Mouse (Mus musculus) liver, adult 2 months (tissue): ENCODE measurements at regions not wholly inside any gene's neighbourhood (a gene's known extent, or its start where the extent isn't known, plus 50 kb on each side); places are given as distances from the start of the nearest gene placed in this dataset.

Experiments used
- DNase-seq: peaks from one replicate; pipeline ENCODE4 v3.0.0-alpha.2; 2011; ENCODE audit warnings: low read depth, low spot score; ENCODE audit errors: extremely low read depth
- H3K27ac ChIP-seq: fragments of 200-500 bp; replicated peaks from 2 replicates; pipeline ENCODE4 v1.5.1; 2012; ENCODE audit warnings: low read depth, mild to moderate bottlenecking, control low read depth, inconsistent platforms, low read length; ENCODE audit not compliant: insufficient read depth
- H3K27me3 ChIP-seq: fragments of 200-500 bp; 2 replicates; pipeline ENCODE4 v1.6.1; 2012; ENCODE audit warnings: mild to moderate bottlenecking, moderate library complexity, low read length, inconsistent platforms; ENCODE audit not compliant: control insufficient read depth, insufficient read depth
- H3K36me3 ChIP-seq: fragments of 200-500 bp; 2 replicates; pipeline ENCODE4 v1.6.1; 2012; ENCODE audit warnings: low read length, inconsistent platforms; ENCODE audit not compliant: control insufficient read depth, insufficient read depth
- H3K4me1 ChIP-seq: fragments of 200-500 bp; 2 replicates; pipeline ENCODE4 v1.6.1; 2011; ENCODE audit warnings: low read length; ENCODE audit not compliant: control insufficient read depth, insufficient read depth
- H3K4me3 ChIP-seq: fragments of 200-500 bp; 2 replicates; pipeline ENCODE4 v1.5.1; 2011; ENCODE audit warnings: low read depth, mild to moderate bottlenecking, control low read depth, low read length, moderate library complexity; ENCODE audit not compliant: insufficient read depth
- H3K79me2 ChIP-seq: fragments of 200-500 bp; 2 replicates; pipeline ENCODE4 v1.6.1; 2012; ENCODE audit warnings: inconsistent platforms, mild to moderate bottlenecking, low read length, moderate library complexity; ENCODE audit not compliant: control insufficient read depth, insufficient read depth
- H3K9ac ChIP-seq: fragments of 200-500 bp; 2 replicates; pipeline ENCODE4 v1.6.1; 2012; ENCODE audit warnings: low read depth, mild to moderate bottlenecking, control low read depth, inconsistent platforms, low read length
- CTCF ChIP-seq: fragments of 200-500 bp; IDR thresholded peaks from 2 replicates; pipeline ENCODE4 v1.5.1; 2011; ENCODE audit warnings: low read depth, low read length, control low read depth
- POLR2A ChIP-seq: fragments of 200-500 bp; IDR thresholded peaks from 2 replicates; pipeline ENCODE4 v1.6.1; 2011; ENCODE audit warnings: low read length, control low read depth; ENCODE audit not compliant: insufficient read depth; ENCODE audit errors: extremely low read depth
- WGBS: fragments of 180-500 bp; shearing (Covaris S2); methylation state at CpG from one replicate; pipeline ENCODE4 v1.1.7; 2018; 5-methylcytosine and 5-hydroxymethylcytosine counted together

DNA sequence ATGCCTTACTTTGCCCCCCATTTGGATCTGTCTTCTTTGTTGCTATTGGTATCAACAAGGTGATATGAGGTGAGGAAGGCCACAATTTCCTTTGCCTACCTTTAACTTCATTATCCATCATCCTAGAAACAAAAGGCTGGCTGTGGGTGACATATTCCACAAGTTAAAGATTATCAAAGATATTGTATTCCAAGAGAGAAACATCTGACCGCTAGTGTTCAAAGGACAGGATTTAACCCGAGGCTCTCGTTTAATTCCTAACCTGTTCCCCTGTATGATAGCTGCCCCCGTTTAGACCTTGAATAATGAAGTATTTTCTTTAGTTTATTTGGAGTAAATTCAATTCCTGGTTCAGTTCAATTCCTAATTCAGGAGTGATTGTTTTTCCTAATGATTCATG is 249.8 kb upstream of the Cwc22 start:
- no peaks in the 10 kb centered on the region for H3K4me1 ChIP-seq
- H3K4me3 ChIP-seq = no peak overlapping the region
- no peak overlapping the region for H3K27ac ChIP-seq
- 57% methylated on average over 4 of the region's 4 CpGs for WGBS
- no peak for DNase-seq
- TF ChIP-seq CTCF = no peak
- no peak for TF ChIP-seq POLR2A
- H3K27me3 ChIP-seq = no peaks in the 10 kb centered on the region
- H3K36me3 ChIP-seq = no peaks in the 10 kb centered on the region
- no peaks in the 10 kb centered on the region for H3K79me2 ChIP-seq
- H3K9ac ChIP-seq = no peak overlapping the region

DNA sequence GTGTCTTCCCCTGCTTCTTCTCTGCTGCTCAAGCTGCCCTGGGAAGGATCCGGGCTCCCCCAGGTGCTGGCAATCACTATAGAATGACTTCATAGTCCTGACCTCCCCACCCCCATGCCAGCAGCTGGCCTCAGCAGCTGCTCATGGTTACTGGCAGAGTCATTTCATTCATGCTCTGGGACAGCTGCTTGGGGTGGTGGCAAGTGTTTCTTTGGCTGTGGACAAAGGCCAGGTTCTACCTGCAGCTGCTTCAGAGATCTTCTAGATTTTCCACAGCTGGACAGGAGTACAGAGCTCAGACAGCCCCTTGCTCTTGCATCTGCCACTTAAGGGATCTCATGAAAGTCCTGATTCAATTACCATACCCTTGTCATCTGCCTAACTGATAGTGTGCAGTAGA is 243.4 kb upstream of the Cwc22 start:
- no peaks in the 10 kb centered on the region for H3K79me2 ChIP-seq
- no peak overlapping the region for H3K9ac ChIP-seq
- no peak for DNase-seq
- no peak overlapping the region for H3K27ac ChIP-seq
- H3K27me3 ChIP-seq = no peaks in the 10 kb centered on the region
- H3K4me1 ChIP-seq = no peaks in the 10 kb centered on the region
- WGBS = 29% methylated on average over 1 of the region's 1 CpGs
- no peak overlapping the region for H3K4me3 ChIP-seq
- TF ChIP-seq POLR2A (no peak), CTCF (no peak)
- no peaks in the 10 kb centered on the region for H3K36me3 ChIP-seq

DNA sequence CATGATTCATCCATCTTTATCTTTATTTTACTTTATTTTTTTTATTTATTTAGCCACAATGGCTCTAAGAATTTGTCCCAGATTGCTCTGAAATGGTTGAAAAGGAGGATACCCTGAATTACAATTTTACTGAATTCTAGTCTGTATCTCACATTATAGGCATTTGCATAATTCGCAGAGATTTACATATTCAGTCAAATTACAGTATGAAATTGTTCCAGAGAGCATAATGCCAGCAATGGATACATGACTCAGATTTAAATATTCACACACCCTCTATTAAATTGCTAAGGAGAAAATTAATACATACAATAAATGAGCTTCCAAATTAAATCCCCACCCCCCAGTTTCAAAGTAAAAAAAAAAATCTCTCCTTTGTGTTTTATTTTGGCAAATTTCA is 238.8 kb upstream of the Cwc22 start:
- TF ChIP-seq POLR2A = no peak
- no peak for TF ChIP-seq CTCF
- Histone ChIP-seq H3K27ac (no peak overlapping the region), H3K27me3 (no peaks in the 10 kb centered on the region), H3K79me2 (no peaks in the 10 kb centered on the region), H3K4me1 (no peaks in the 10 kb centered on the region), H3K9ac (no peak overlapping the region), H3K4me3 (no peak overlapping the region), H3K36me3 (no peaks in the 10 kb centered on the region)
- no peak for DNase-seq
- WGBS = 79% methylated on average over 1 of the region's 1 CpGs

DNA sequence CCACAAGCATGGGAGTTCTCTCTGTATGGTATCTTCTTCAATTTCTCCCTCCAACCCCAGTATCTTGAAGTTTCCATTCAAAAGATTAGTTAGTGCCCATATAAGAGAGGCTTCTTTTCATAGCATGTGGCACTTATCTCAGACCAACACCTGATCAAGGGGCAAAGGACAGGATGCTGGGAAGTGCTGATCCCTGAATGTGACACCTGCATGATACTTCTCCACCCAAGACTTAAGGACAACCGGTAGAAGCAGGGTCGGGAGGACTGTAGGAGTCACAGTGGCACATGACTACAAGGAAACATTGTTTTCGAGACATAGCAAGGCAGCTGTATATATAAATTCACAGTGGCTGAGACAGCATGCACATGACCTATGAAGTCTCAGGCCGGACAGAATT is 227.6 kb upstream of the Cwc22 start:
- H3K27me3 ChIP-seq = no peaks in the 10 kb centered on the region
- no peak overlapping the region for H3K4me3 ChIP-seq
- 74% methylated on average over 4 of the region's 4 CpGs for WGBS
- no peak for DNase-seq
- H3K9ac ChIP-seq = no peak overlapping the region
- TF ChIP-seq CTCF = no peak
- TF ChIP-seq POLR2A = no peak
- H3K4me1 ChIP-seq = no peaks in the 10 kb centered on the region
- no peak overlapping the region for H3K27ac ChIP-seq
- H3K36me3 ChIP-seq = no peaks in the 10 kb centered on the region
- H3K79me2 ChIP-seq = no peaks in the 10 kb centered on the region

DNA sequence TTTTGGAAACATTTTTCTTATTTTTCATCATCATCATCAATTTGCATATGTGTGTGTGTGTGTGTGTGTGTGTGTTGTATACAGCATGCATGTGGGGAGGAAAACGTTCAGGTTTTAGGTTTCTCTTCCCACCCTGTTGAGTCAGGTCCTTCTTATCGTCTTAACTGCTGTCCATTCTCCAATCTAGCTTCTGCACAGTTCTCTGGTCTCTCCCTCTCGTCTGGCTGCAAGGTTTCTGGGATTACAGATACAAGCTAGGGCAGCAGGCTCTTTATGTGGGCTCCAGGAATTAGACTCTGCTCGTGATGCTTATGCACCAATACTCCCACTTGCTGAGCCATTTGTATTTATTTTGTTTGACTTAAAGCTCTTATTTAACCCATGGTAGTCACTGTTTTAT is 226.6 kb upstream of the Cwc22 start:
- Histone ChIP-seq H3K27me3 (no peaks in the 10 kb centered on the region), H3K9ac (no peak overlapping the region), H3K4me3 (no peak overlapping the region), H3K36me3 (no peaks in the 10 kb centered on the region), H3K27ac (no peak overlapping the region), H3K79me2 (no peaks in the 10 kb centered on the region), H3K4me1 (no peaks in the 10 kb centered on the region)
- 56% methylated on average over 4 of the region's 4 CpGs for WGBS
- no peak for DNase-seq
- no peak for TF ChIP-seq CTCF
- no peak for TF ChIP-seq POLR2A

DNA sequence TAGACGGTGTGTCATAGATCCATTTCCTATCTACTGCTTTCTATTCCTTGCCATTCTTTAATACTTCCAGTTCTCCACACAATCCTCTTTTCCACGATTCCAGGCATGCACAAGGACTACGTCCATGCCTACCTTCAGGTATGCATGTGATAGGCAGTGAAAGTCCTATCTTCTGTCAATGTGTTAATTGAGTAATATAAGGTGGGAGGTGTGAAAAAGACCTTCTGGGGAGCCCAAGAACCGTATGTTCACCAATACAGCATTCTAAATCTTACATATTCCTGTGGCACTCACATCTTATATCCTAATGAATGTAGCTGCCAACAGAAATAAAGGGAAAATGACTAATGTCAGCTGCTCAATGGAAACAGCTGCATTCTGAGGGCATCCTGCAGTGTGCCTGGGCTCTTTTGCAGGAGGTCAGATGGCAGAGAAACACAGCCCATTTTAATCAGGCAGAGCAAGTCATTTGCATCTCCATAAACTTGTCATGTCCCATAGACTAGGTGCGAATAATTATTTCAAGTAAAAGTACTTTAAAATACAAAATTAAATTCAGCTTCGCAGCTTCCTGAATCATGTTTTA is 224.1 kb upstream of the Cwc22 start:
- Histone ChIP-seq H3K9ac (no peak overlapping the region), H3K27me3 (no peaks in the 10 kb centered on the region), H3K4me3 (no peak overlapping the region), H3K79me2 (no peaks in the 10 kb centered on the region), H3K27ac (no peak overlapping the region), H3K4me1 (no peaks in the 10 kb centered on the region), H3K36me3 (no peaks in the 10 kb centered on the region)
- no peak for DNase-seq
- TF ChIP-seq CTCF (no peak), POLR2A (no peak)
- WGBS = 79% methylated on average over 6 of the region's 6 CpGs
